19 mouse cellular contexts compared by ENCODE assay signal in genomic region chr8:9482565-9482964, GRCm38 (mm10).
DNase-seq lines count a peak whose midpoint lies in the region; ATAC-seq and TF ChIP-seq lines count a peak whose summit lies in the region.
"Had no signal": no experiment of that assay in that cellular context is flagged by ENCODE, and none has a peak within 500 bp of the region (broad histone marks: within the 10 kb centered on the region; RNA-seq: fewer than 3 reads in every experiment).

No protein-coding gene starts in this region.

- no peaks in the 10 kb centered on the region for H3K27me3 ChIP-seq in forebrain, postnatal 0 days (ENCODE audit: insufficient read depth, low read length)
- H3K27me3 ChIP-seq in forebrain, embryonic 11.5 days (ENCODE audit: control insufficient read depth, insufficient read depth, low read length), result no peaks in the 10 kb centered on the region
- H3K27me3 ChIP-seq in hindbrain, embryonic 16.5 days (replicated peaks; ENCODE audit: control insufficient read depth, insufficient read depth, low read length), result no peaks in the 10 kb centered on the region
- H3K27me3 ChIP-seq in hindbrain, embryonic 12.5 days, result no peaks in the 10 kb centered on the region
- H3K27me3 ChIP-seq in neural tube, embryonic 15.5 days (replicated peaks), result no peaks in the 10 kb centered on the region
- H3K27me3 ChIP-seq in midbrain, postnatal 0 days (ENCODE audit: insufficient read depth, low read length), result no peaks in the 10 kb centered on the region
- H3K27me3 ChIP-seq: CH12.LX; heart, embryonic 13.5 days had no signal

- no peaks in the 10 kb centered on the region for H3K9me3 ChIP-seq in forebrain, postnatal 0 days (ENCODE audit: low read length)
- no peaks in the 10 kb centered on the region for H3K9me3 ChIP-seq in forebrain, embryonic 11.5 days (ENCODE audit: control insufficient read depth, low read length)
- H3K9me3 ChIP-seq in hindbrain, embryonic 16.5 days (ENCODE audit: control insufficient read depth, low read length), result no peaks in the 10 kb centered on the region
- H3K9me3 ChIP-seq in hindbrain, embryonic 12.5 days (replicated peaks), result no peaks in the 10 kb centered on the region
- no peaks in the 10 kb centered on the region for H3K9me3 ChIP-seq in neural tube, embryonic 15.5 days (replicated peaks)
- no peaks in the 10 kb centered on the region for H3K9me3 ChIP-seq in midbrain, postnatal 0 days (ENCODE audit: low read length)
- H3K9me3 ChIP-seq: heart, embryonic 13.5 days had no signal

- no peak overlapping the region for H3K4me3 ChIP-seq in forebrain, postnatal 0 days (ENCODE audit: low read depth, low read length)
- no peak overlapping the region for H3K4me3 ChIP-seq in forebrain, embryonic 11.5 days (ENCODE audit: low read depth, low read length)
- H3K4me3 ChIP-seq in hindbrain, embryonic 16.5 days (ENCODE audit: low read length), result no peak overlapping the region
- no peak overlapping the region for H3K4me3 ChIP-seq in hindbrain, embryonic 12.5 days
- no peak overlapping the region for H3K4me3 ChIP-seq in neural tube, embryonic 15.5 days (replicated peaks)
- no peak overlapping the region for H3K4me3 ChIP-seq in midbrain, postnatal 0 days (ENCODE audit: low read depth, low read length)
- H3K4me3 ChIP-seq: heart, embryonic 13.5 days had no signal

- DNase-seq in forebrain, postnatal 0 days, result no peak
- DNase-seq in forebrain, embryonic 11.5 days (ENCODE audit: low spot score), result no peak
- DNase-seq in neural tube, embryonic 10.5 days (ENCODE audit: extremely low spot score, low spot score), result no peak
- peak; percentile 17 for DNase-seq in midbrain, postnatal 0 days (ENCODE audit: low spot score)
- no peak for DNase-seq in cerebellum, postnatal 10 days
- DNase-seq: adrenal gland, postnatal 10 days; cerebellum, adult 11-12 months; cerebellum, adult 9-10 months; cerebellum, postnatal 36 days; gastrocnemius, postnatal 36 days; heart, adult 11 months; heart, postnatal 36 days; kidney, adult 2 months had no signal

- no peak overlapping the region for H3K9ac ChIP-seq in forebrain, postnatal 0 days
- no peak overlapping the region for H3K9ac ChIP-seq in forebrain, embryonic 11.5 days (ENCODE audit: low read length)
- H3K9ac ChIP-seq in hindbrain, embryonic 16.5 days (ENCODE audit: low read depth, low read length), result peak overlapping the region; percentile 13; the same call in 1 of the 2 replicates
- H3K9ac ChIP-seq in hindbrain, embryonic 12.5 days, result no peak overlapping the region
- H3K9ac ChIP-seq in neural tube, embryonic 15.5 days (replicated peaks), result no peak overlapping the region
- no peak overlapping the region for H3K9ac ChIP-seq in midbrain, postnatal 0 days (replicated peaks; ENCODE audit: low read length, poor library complexity, severe bottlenecking)
- H3K9ac ChIP-seq: heart, embryonic 13.5 days had no signal

- no peak overlapping the region for H3K4me2 ChIP-seq in forebrain, postnatal 0 days (ENCODE audit: low read depth)
- no peak overlapping the region for H3K4me2 ChIP-seq in forebrain, embryonic 11.5 days (ENCODE audit: low read depth, low read length, severe bottlenecking)
- no peak overlapping the region for H3K4me2 ChIP-seq in hindbrain, embryonic 16.5 days (ENCODE audit: low read length)
- H3K4me2 ChIP-seq in hindbrain, embryonic 12.5 days (replicated peaks), result no peak overlapping the region
- no peak overlapping the region for H3K4me2 ChIP-seq in neural tube, embryonic 15.5 days
- H3K4me2 ChIP-seq in midbrain, postnatal 0 days (ENCODE audit: low read depth, low read length, poor library complexity, severe bottlenecking), result no peak overlapping the region
- H3K4me2 ChIP-seq: heart, embryonic 13.5 days had no signal

- 40% methylated on average over 5 of the region's 5 CpGs for WGBS in forebrain, postnatal 0 days
- 64% methylated on average over 5 of the region's 5 CpGs for WGBS in forebrain, embryonic 11.5 days
- 52% methylated on average over 5 of the region's 5 CpGs for WGBS in hindbrain, embryonic 16.5 days
- 75% methylated on average over 5 of the region's 5 CpGs for WGBS in hindbrain, embryonic 12.5 days
- 60% methylated on average over 5 of the region's 5 CpGs for WGBS in neural tube, embryonic 15.5 days
- 41% methylated on average over 5 of the region's 5 CpGs for WGBS in midbrain, postnatal 0 days

- H3K27ac ChIP-seq in forebrain, postnatal 0 days (ENCODE audit: low read depth, low read length), result no peak overlapping the region
- no peak overlapping the region for H3K27ac ChIP-seq in forebrain, embryonic 11.5 days (ENCODE audit: low read depth, low read length)
- H3K27ac ChIP-seq in hindbrain, embryonic 16.5 days (ENCODE audit: low read depth, low read length), result no peak overlapping the region
- no peak overlapping the region for H3K27ac ChIP-seq in hindbrain, embryonic 12.5 days
- H3K27ac ChIP-seq in neural tube, embryonic 15.5 days (replicated peaks), result no peak overlapping the region
- no peak overlapping the region for H3K27ac ChIP-seq in midbrain, postnatal 0 days (ENCODE audit: low read depth, low read length)
- H3K27ac ChIP-seq: heart, embryonic 13.5 days had no signal

- no peaks in the 10 kb centered on the region for H3K36me3 ChIP-seq in forebrain, postnatal 0 days (ENCODE audit: insufficient read depth)
- H3K36me3 ChIP-seq in forebrain, embryonic 11.5 days (ENCODE audit: control insufficient read depth, insufficient read depth, low read length), result no peaks in the 10 kb centered on the region
- H3K36me3 ChIP-seq in hindbrain, embryonic 16.5 days (ENCODE audit: control insufficient read depth, insufficient read depth, low read length), result no peaks in the 10 kb centered on the region
- no peaks in the 10 kb centered on the region for H3K36me3 ChIP-seq in hindbrain, embryonic 12.5 days
- no peaks in the 10 kb centered on the region for H3K36me3 ChIP-seq in neural tube, embryonic 15.5 days
- H3K36me3 ChIP-seq in midbrain, postnatal 0 days (ENCODE audit: insufficient read depth, low read length), result no peaks in the 10 kb centered on the region
- H3K36me3 ChIP-seq: heart, embryonic 13.5 days had no signal

- H3K4me1 ChIP-seq in forebrain, postnatal 0 days (ENCODE audit: insufficient read depth), result no peaks in the 10 kb centered on the region
- H3K4me1 ChIP-seq in forebrain, embryonic 11.5 days (replicated peaks; ENCODE audit: control insufficient read depth, insufficient read depth, low read length), result no peaks in the 10 kb centered on the region
- H3K4me1 ChIP-seq in hindbrain, embryonic 16.5 days (ENCODE audit: control insufficient read depth, insufficient read depth, low read depth, low read length), result no peaks in the 10 kb centered on the region
- H3K4me1 ChIP-seq in hindbrain, embryonic 12.5 days, result no peaks in the 10 kb centered on the region
- H3K4me1 ChIP-seq in neural tube, embryonic 15.5 days, result peaks cover 3% of the 10 kb centered on the region; the same call in 1 of the 2 replicates
- no peaks in the 10 kb centered on the region for H3K4me1 ChIP-seq in midbrain, postnatal 0 days (ENCODE audit: insufficient read depth, low read length)
- H3K4me1 ChIP-seq: heart, embryonic 13.5 days had no signal

- TF ChIP-seq CTCF in forebrain, postnatal 0 days (IDR thresholded peaks at IDR 0.05; ENCODE audit: low read depth), result no peak
- no peak for TF ChIP-seq CTCF in midbrain, postnatal 0 days (IDR thresholded peaks at IDR 0.05)

- ATAC-seq in forebrain, postnatal 0 days, result peak; percentile 87; the same call in 1 of the 2 replicates
- ATAC-seq in forebrain, embryonic 11.5 days (replicated peaks; ENCODE audit: low FRiP score), result no peak
- peak; percentile 60; the same call in 1 of the 2 replicates for ATAC-seq in hindbrain, embryonic 16.5 days
- no peak for ATAC-seq in hindbrain, embryonic 12.5 days (ENCODE audit: low FRiP score)
- 0 out of 2 replicates have a peak, but pooled peaks have one; percentile 53 for ATAC-seq in neural tube, embryonic 15.5 days (ENCODE audit: low FRiP score)
- no peak for ATAC-seq in midbrain, postnatal 0 days (ENCODE audit: low FRiP score)
- ATAC-seq: intestine, embryonic 16.5 days had no signal

Comparison
In these comparisons a context has a peak if more than half of its experiments do, and no peak if none do; other contexts are left out.
1. ATAC-seq: peak in forebrain, postnatal 0 days (single experiment), hindbrain, embryonic 16.5 days (single experiment) and neural tube, embryonic 15.5 days (single experiment); none in forebrain, embryonic 11.5 days (single experiment), hindbrain, embryonic 12.5 days (single experiment) and midbrain, postnatal 0 days (single experiment).